Mouse (Mus musculus) kidney, adult 2 months (tissue): ENCODE measurements around the gene Hcn2. TPM values are rescaled to one million over a fixed set of nuclear protein-coding genes. Genes with fewer than 3 reads are reported as not detected.

Experiments
- DNase-seq: peaks from one replicate; pipeline ENCODE4 v3.0.0; 2021
- H3K27ac ChIP-seq: fragments of 200-500 bp; 2 replicates; pipeline ENCODE4 v1.5.1; 2012; ENCODE audit warnings: low read depth, low read length, control low read depth, inconsistent platforms; ENCODE audit not compliant: insufficient read depth
- H3K27me3 ChIP-seq: fragments of 200-500 bp; replicated peaks from 2 replicates; pipeline ENCODE4 v1.6.1; 2012; ENCODE audit warnings: mild to moderate bottlenecking, moderate library complexity, low read length, inconsistent platforms; ENCODE audit not compliant: control insufficient read depth, insufficient read depth
- H3K36me3 ChIP-seq: fragments of 200-500 bp; 2 replicates; pipeline ENCODE4 v1.6.1; 2012; ENCODE audit warnings: mild to moderate bottlenecking, moderate library complexity, low read length, inconsistent platforms; ENCODE audit not compliant: control insufficient read depth, insufficient read depth
- H3K4me1 ChIP-seq: fragments of 200-500 bp; 2 replicates; pipeline ENCODE4 v1.6.1; 2011; ENCODE audit warnings: low read length; ENCODE audit not compliant: control insufficient read depth, insufficient read depth
- H3K4me3 ChIP-seq: fragments of 200-500 bp; 2 replicates; pipeline ENCODE4 v1.5.1; 2011; ENCODE audit warnings: mild to moderate bottlenecking, low read depth, low read length, control low read depth; ENCODE audit not compliant: insufficient read depth
- CTCF ChIP-seq: fragments of 200-500 bp; conservative IDR thresholded peaks from 2 replicates; pipeline ENCODE4 v1.5.1; 2011; ENCODE audit warnings: low read depth, mild to moderate bottlenecking, control low read depth, low read length, moderate library complexity, mixed read lengths; ENCODE audit not compliant: insufficient read depth, insufficient read length
- POLR2A ChIP-seq: fragments of 200-500 bp; IDR thresholded peaks from one replicate; pipeline ENCODE4 v1.6.1; 2011; ENCODE audit warnings: low read depth, low read length, control low read depth
- WGBS: fragments of 180-500 bp; shearing (Covaris S2); methylation state at CpG from one replicate; pipeline ENCODE4 v1.1.7; 2018; 5-methylcytosine and 5-hydroxymethylcytosine counted together
- polyA plus RNA-seq: library from polyadenylated mRNA; depleted of rRNA; stranded (reverse); fragments of >200 nt; gene quantifications from 2 replicates; pipeline ENCODE4 v1.2.3, GENCODE M21; 2012

Hcn2 gene
- polyA plus RNA-seq, 1 experiment = 1.5 TPM

GRCm38 (mm10) chr10:79682916-79683582, 33.4 kb upstream of the Hcn2 start:
- peak overlapping the region; percentile 52 for H3K27ac ChIP-seq
- no peaks in the 10 kb centered on the region for H3K36me3 ChIP-seq
- peak overlapping the region; percentile 90 for H3K4me3 ChIP-seq
- WGBS = 3% methylated on average over 10 of the region's 10 CpGs
- TF ChIP-seq POLR2A (no peak), CTCF (peak; percentile 54)
- H3K27me3 ChIP-seq = no peaks in the 10 kb centered on the region
- peak; percentile 75 for DNase-seq
- peaks cover 10% of the 10 kb centered on the region; the same call in 1 of the 2 replicates for H3K4me1 ChIP-seq

- Histone ChIP-seq H3K4me1 (peaks cover 10% of the 10 kb centered on the region; the same call in 1 of the 2 replicates), H3K27ac (no peak overlapping the region), H3K4me3 (peak overlapping the region; percentile 90), H3K27me3 (no peaks in the 10 kb centered on the region), H3K36me3 (no peaks in the 10 kb centered on the region)
- DNase-seq = peak; percentile 58
- TF ChIP-seq CTCF (no peak), POLR2A (no peak)
- 43% methylated on average over 6 of the region's 6 CpGs for WGBS
Observed at GRCm38 (mm10) chr10:79683726-79684640, 32.5 kb upstream of the Hcn2 start.

GRCm38 (mm10) chr10:79684770-79685600, 31.4 kb upstream of the Hcn2 start:
- H3K27ac ChIP-seq = no peak overlapping the region
- WGBS = 90% methylated on average over 25 of the region's 25 CpGs

GRCm38 (mm10) chr10:79686219-79686618, 30.2 kb upstream of the Hcn2 start:
- TF ChIP-seq POLR2A (no peak), CTCF (no peak)
- H3K27ac ChIP-seq = no peak overlapping the region
- peaks cover 10% of the 10 kb centered on the region; the same call in 1 of the 2 replicates for H3K4me1 ChIP-seq
- DNase-seq = no peak
- H3K27me3 ChIP-seq = no peaks in the 10 kb centered on the region
- 91% methylated on average over 2 of the region's 2 CpGs for WGBS
- no peak overlapping the region for H3K4me3 ChIP-seq
- H3K36me3 ChIP-seq = no peaks in the 10 kb centered on the region

More at GRCm38 (mm10) chr10:79684770-79685600, 31.4 kb upstream of the Hcn2 start:
- Histone ChIP-seq H3K4me1 (peaks cover 10% of the 10 kb centered on the region; the same call in 1 of the 2 replicates), H3K27me3 (no peaks in the 10 kb centered on the region), H3K36me3 (no peaks in the 10 kb centered on the region), H3K4me3 (no peak overlapping the region)
- no peak for DNase-seq
- TF ChIP-seq POLR2A (no peak), CTCF (no peak)

GRCm38 (mm10) chr10:79686691-79687090, 29.7 kb upstream of the Hcn2 start:
- no peak overlapping the region for H3K4me3 ChIP-seq
- no peaks in the 10 kb centered on the region for H3K36me3 ChIP-seq
- H3K27me3 ChIP-seq = no peaks in the 10 kb centered on the region
- H3K4me1 ChIP-seq = peaks cover 10% of the 10 kb centered on the region; the same call in 1 of the 2 replicates
- WGBS = 84% methylated on average over 1 of the region's 1 CpGs
- TF ChIP-seq POLR2A (no peak), CTCF (no peak)
- DNase-seq = no peak
- H3K27ac ChIP-seq = no peak overlapping the region

GRCm38 (mm10) chr10:79687513-79687912, 28.9 kb upstream of the Hcn2 start:
- Histone ChIP-seq H3K27me3 (no peaks in the 10 kb centered on the region), H3K4me1 (peaks cover 10% of the 10 kb centered on the region; the same call in 1 of the 2 replicates), H3K4me3 (no peak overlapping the region), H3K36me3 (no peaks in the 10 kb centered on the region), H3K27ac (no peak overlapping the region)
- no peak for DNase-seq
- TF ChIP-seq CTCF (no peak), POLR2A (no peak)
- 92% methylated on average over 6 of the region's 6 CpGs for WGBS
